Mouse (Mus musculus) layer of hippocampus, postnatal 36 days (tissue): ENCODE data around the gene Lefty2. TPM values are rescaled to one million over a fixed set of nuclear protein-coding genes. Genes with fewer than 3 reads are reported as not detected.
A peak's percentile ranks its signal among the peaks of the same experiment; 100 is the strongest.
"Not testable (repeated sequence)": the region's sequence is repeated elsewhere in the genome, so short reads cannot be mapped to it uniquely, and the experiment has no call there.

Experiments
- DNase-seq, 2 experiments: peaks; one replicate each; pipeline ENCODE4 v3.0.0; 2022
- total RNA-seq, 2 experiments: library from RNA; stranded (reverse); gene quantifications; 2 replicates each; pipeline ENCODE4 v1.2.3; 2021

Lefty2 gene
- 1 to 10 TPM; 1.3 to 1.4 TPM for total RNA-seq

GRCm38 (mm10) chr1:180892808-180893207 lies at the start of gene Lefty2:
Gene Lefty2, plus strand, starts transcription at chr1:180893108.
- no peak for DNase-seq

- peak; percentile 48 to 56 for DNase-seq
Observed at GRCm38 (mm10) chr1:180848114-180848510, 44.8 kb upstream of the Lefty2 start.

- peak; percentile 43 to 52 for DNase-seq
Observed at GRCm38 (mm10) chr1:180848511-180849241, 44.2 kb upstream of the Lefty2 start.

GRCm38 (mm10) chr1:180849701-180850301 lies 43.1 kb upstream of the Lefty2 start:
- peak in 1 of 2 experiments; percentile 26 for DNase-seq

GRCm38 (mm10) chr1:180850316-180851270 lies 42.3 kb upstream of the Lefty2 start, which contains the start of gene Sde2:
Gene Sde2, plus strand, starts transcription at chr1:180851127.
- peak; percentile 100 for DNase-seq

GRCm38 (mm10) chr1:180858763-180859162 lies 34.1 kb upstream of the Lefty2 start:
- no peak for DNase-seq

GRCm38 (mm10) chr1:180860030-180860429 lies 32.9 kb upstream of the Lefty2 start:
- no peak for DNase-seq

- peak in 1 of 2 experiments; percentile 10 for DNase-seq
Observed at GRCm38 (mm10) chr1:180863606-180864005, 29.3 kb upstream of the Lefty2 start.

- DNase-seq, result no peak
Observed at GRCm38 (mm10) chr1:180866001-180866400, 26.9 kb upstream of the Lefty2 start.

- DNase-seq, result no peak
Observed at GRCm38 (mm10) chr1:180870122-180870650, 22.7 kb upstream of the Lefty2 start.

- no peak for DNase-seq
Observed at GRCm38 (mm10) chr1:180873861-180874484, 18.9 kb upstream of the Lefty2 start.

- no peak for DNase-seq
Observed at GRCm38 (mm10) chr1:180874615-180875014, 18.3 kb upstream of the Lefty2 start.

- no peak for DNase-seq
Observed at GRCm38 (mm10) chr1:180875126-180875525, 17.8 kb upstream of the Lefty2 start.

GRCm38 (mm10) chr1:180877466-180877865 lies 15.4 kb upstream of the Lefty2 start:
- no peak for DNase-seq

GRCm38 (mm10) chr1:180881768-180882167 lies 11.1 kb upstream of the Lefty2 start:
- no peak for DNase-seq

GRCm38 (mm10) chr1:180883731-180884130 lies 9.2 kb upstream of the Lefty2 start:
- DNase-seq, result no peak

GRCm38 (mm10) chr1:180884484-180884883 lies 8.4 kb upstream of the Lefty2 start:
- DNase-seq, result no peak

GRCm38 (mm10) chr1:180888556-180889042 lies 4.3 kb upstream of the Lefty2 start:
- DNase-seq, result no peak

GRCm38 (mm10) chr1:180889172-180889571 lies 3.7 kb upstream of the Lefty2 start:
- DNase-seq, result no peak

GRCm38 (mm10) chr1:180889841-180890240 lies 3.1 kb upstream of the Lefty2 start:
- DNase-seq, result no peak

GRCm38 (mm10) chr1:180894088-180894987 lies 1.4 kb downstream of the Lefty2 start:
- not testable (repeated sequence) for DNase-seq
